9 mouse cellular contexts compared by ENCODE assay signal in genomic region chr9:47733780-47734451, GRCm38 (mm10).
DNase-seq lines count a peak whose midpoint lies in the region; ATAC-seq and TF ChIP-seq lines count a peak whose summit lies in the region.
"Had no signal": no experiment of that assay in that cellular context is flagged by ENCODE, and none has a peak within 500 bp of the region (broad histone marks: within the 10 kb centered on the region; RNA-seq: fewer than 3 reads in every experiment).

No protein-coding gene starts in this region.

- DNase-seq in adrenal gland, adult (ENCODE audit: inconsistent age in 2 of 2, low spot score in 1 of 2): peak; percentile 39 to 82
- no peak for DNase-seq in adrenal gland, postnatal 4 days (ENCODE audit: low spot score in 2 of 2)
- DNase-seq in liver, adult 2 months (ENCODE audit: extremely low read depth, low read depth, low spot score): peak; percentile 54
- DNase-seq in liver, embryonic 11.5 days (ENCODE audit: low spot score): no peak
- peak; percentile 19 for DNase-seq in naive thymus-derived CD4-positive, alpha-beta T cell, adult 2 months (ENCODE audit: low read depth)
- no peak for DNase-seq in cerebellum, adult 11 months

- H3K4me1 ChIP-seq in liver, adult 2 months (ENCODE audit: control insufficient read depth, insufficient read depth, low read length): no peaks in the 10 kb centered on the region
- no peaks in the 10 kb centered on the region for H3K4me1 ChIP-seq in liver, embryonic 11.5 days (replicated peaks; ENCODE audit: control insufficient read depth, insufficient read depth, low read length)
- H3K4me1 ChIP-seq in midbrain, embryonic 13.5 days (replicated peaks): peaks cover 40% of the 10 kb centered on the region

- H3K36me3 ChIP-seq in liver, adult 2 months (ENCODE audit: control insufficient read depth, insufficient read depth, low read length): no peaks in the 10 kb centered on the region
- H3K36me3 ChIP-seq in liver, embryonic 11.5 days (ENCODE audit: control insufficient read depth, insufficient read depth, low read length): no peaks in the 10 kb centered on the region
- H3K36me3 ChIP-seq in midbrain, embryonic 13.5 days: no peaks in the 10 kb centered on the region
- H3K36me3 ChIP-seq: embryonic facial prominence, embryonic 13.5 days had no signal

- no peaks in the 10 kb centered on the region for H3K27me3 ChIP-seq in liver, adult 2 months (ENCODE audit: control insufficient read depth, insufficient read depth, low read length)
- no peaks in the 10 kb centered on the region for H3K27me3 ChIP-seq in liver, embryonic 11.5 days (replicated peaks; ENCODE audit: control insufficient read depth, insufficient read depth, low read length)
- no peaks in the 10 kb centered on the region for H3K27me3 ChIP-seq in midbrain, embryonic 13.5 days
- H3K27me3 ChIP-seq: embryonic facial prominence, embryonic 13.5 days had no signal

- no peak for TF ChIP-seq CTCF in liver, adult 2 months (IDR thresholded peaks at IDR 0.05; ENCODE audit: low read depth, low read length)

- 0 out of 2 replicates have a peak overlapping the region, but pooled peaks have one; percentile 10 for H3K27ac ChIP-seq in liver, adult 2 months (replicated peaks; ENCODE audit: insufficient read depth, low read depth, low read length)
- H3K27ac ChIP-seq in liver, embryonic 11.5 days (ENCODE audit: low read depth, low read length): no peak overlapping the region
- no peak overlapping the region for H3K27ac ChIP-seq in midbrain, embryonic 13.5 days
- H3K27ac ChIP-seq: embryonic facial prominence, embryonic 13.5 days had no signal

- H3K9me3 ChIP-seq in liver, embryonic 11.5 days (ENCODE audit: control insufficient read depth, low read length): no peaks in the 10 kb centered on the region
- no peaks in the 10 kb centered on the region for H3K9me3 ChIP-seq in midbrain, embryonic 13.5 days
- H3K9me3 ChIP-seq: embryonic facial prominence, embryonic 13.5 days had no signal

- H3K4me3 ChIP-seq in liver, adult 2 months (ENCODE audit: insufficient read depth, low read depth, low read length): no peak overlapping the region
- H3K4me3 ChIP-seq in liver, embryonic 11.5 days (ENCODE audit: low read depth, low read length): no peak overlapping the region
- no peak overlapping the region for H3K4me3 ChIP-seq in midbrain, embryonic 13.5 days (replicated peaks)
- H3K4me3 ChIP-seq: embryonic facial prominence, embryonic 13.5 days had no signal

- no peak overlapping the region for H3K4me2 ChIP-seq in liver, embryonic 11.5 days
- H3K4me2 ChIP-seq in midbrain, embryonic 13.5 days (replicated peaks): no peak overlapping the region
- H3K4me2 ChIP-seq: embryonic facial prominence, embryonic 13.5 days had no signal

- WGBS in liver, adult 2 months: 81% methylated on average over 13 of the region's 13 CpGs
- WGBS in liver, embryonic 11.5 days: 72% methylated on average over 13 of the region's 13 CpGs
- 86% methylated on average over 13 of the region's 13 CpGs for WGBS in midbrain, embryonic 13.5 days

- ATAC-seq in liver, embryonic 11.5 days (replicated peaks; ENCODE audit: low FRiP score): no peak
- ATAC-seq in granulocyte monocyte progenitor cell, adult 5-6 weeks (replicated peaks; ENCODE audit: poor library complexity, severe bottlenecking): peak; percentile 91
- no peak for ATAC-seq in midbrain, embryonic 13.5 days

- no peak for TF ChIP-seq POLR2A in liver, adult 2 months (IDR thresholded peaks at IDR 0.05; ENCODE audit: extremely low read depth, insufficient read depth, low read length)

- H3K9ac ChIP-seq in liver, adult 2 months (ENCODE audit: low read depth, low read length): no peak overlapping the region
- H3K9ac ChIP-seq in liver, embryonic 11.5 days (ENCODE audit: low read depth, low read length): no peak overlapping the region
- H3K9ac ChIP-seq in midbrain, embryonic 13.5 days (replicated peaks): no peak overlapping the region
- H3K9ac ChIP-seq: embryonic facial prominence, embryonic 13.5 days had no signal

- no peaks in the 10 kb centered on the region for H3K79me2 ChIP-seq in liver, adult 2 months (ENCODE audit: control insufficient read depth, insufficient read depth, low read length)

Comparison
In these comparisons a context has a peak if more than half of its experiments do, and no peak if none do; other contexts are left out.
1. DNase-seq: peak in adrenal gland, adult (2 of 2), liver, adult 2 months (single experiment) and naive thymus-derived CD4-positive, alpha-beta T cell, adult 2 months (single experiment); none in adrenal gland, postnatal 4 days (0 of 2), liver, embryonic 11.5 days (single experiment) and cerebellum, adult 11 months (single experiment).